Mouse (Mus musculus): Measurements from ENCODE around the gene Mrnip. TPM values are rescaled to one million over a fixed set of nuclear protein-coding genes. Genes with fewer than 3 reads are reported as not detected.
A peak's percentile ranks its signal among the peaks of the same experiment; 100 is the strongest.

Mrnip gene
- polyA plus RNA-seq, 1 experiment from 2014 or later = 30.2 TPM

DNA sequence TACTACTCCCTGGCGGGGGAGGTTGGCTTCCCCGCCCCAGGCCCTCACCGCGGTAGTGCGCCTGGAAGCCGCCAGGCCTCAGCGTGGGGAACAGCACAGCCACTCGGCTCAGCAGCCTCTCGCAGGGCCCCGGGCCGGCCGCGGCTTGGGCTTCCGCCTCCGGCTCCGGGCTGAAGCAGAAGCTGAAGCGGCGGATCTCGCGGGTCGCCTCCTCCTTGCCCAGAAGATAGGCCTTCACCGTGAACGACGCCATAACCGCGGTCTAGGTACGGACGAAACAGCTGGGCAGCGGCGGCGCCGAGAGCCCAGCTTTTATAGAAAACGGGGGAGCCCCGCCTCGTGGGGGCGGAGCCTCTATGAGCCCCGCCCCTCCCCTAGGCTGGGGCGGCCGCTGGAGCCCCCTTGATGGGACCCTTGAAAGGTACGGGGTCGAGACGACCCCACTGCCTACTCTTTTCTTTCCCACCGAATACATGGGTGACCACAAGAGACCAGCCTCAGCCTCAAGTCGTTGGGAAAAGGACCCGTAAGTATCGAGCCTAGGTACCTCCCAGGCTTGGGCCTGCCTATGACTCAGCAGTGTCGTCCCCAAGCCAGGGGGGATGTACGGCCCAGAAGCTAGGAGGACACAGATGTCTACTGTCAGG lies 36.4 kb downstream of the Mrnip start, which contains the start of the genes Sqstm1 and Mgat4b:
Gene Sqstm1 (minus strand): TSS at position 323 of the 647 bp plus-strand sequence.
Gene Mgat4b (plus strand): TSS at position 386 of the 647 bp plus-strand sequence.
- peak; percentile 85 for ATAC-seq (ENCODE audit: low FRiP score)
- Histone ChIP-seq H3K9ac (peak within 1 kb of the TSS; percentile 98), H3K9me3 (no peaks in the 10 kb centered on the region), H3K4me1 (replicated peaks) (peaks cover 39% of the 10 kb centered on the region), H3K27ac (peak within 1 kb of the TSS; percentile 99), H3K4me2 (peak within 1 kb of the TSS; percentile 61), H3K4me3 (peak within 1 kb of the TSS; percentile 95), H3K36me3 (peaks cover 25% of the 10 kb centered on the region), H3K27me3 (no peaks in the 10 kb centered on the region)
- under 1% methylated on average over 48 of the region's 48 CpGs for WGBS

DNA sequence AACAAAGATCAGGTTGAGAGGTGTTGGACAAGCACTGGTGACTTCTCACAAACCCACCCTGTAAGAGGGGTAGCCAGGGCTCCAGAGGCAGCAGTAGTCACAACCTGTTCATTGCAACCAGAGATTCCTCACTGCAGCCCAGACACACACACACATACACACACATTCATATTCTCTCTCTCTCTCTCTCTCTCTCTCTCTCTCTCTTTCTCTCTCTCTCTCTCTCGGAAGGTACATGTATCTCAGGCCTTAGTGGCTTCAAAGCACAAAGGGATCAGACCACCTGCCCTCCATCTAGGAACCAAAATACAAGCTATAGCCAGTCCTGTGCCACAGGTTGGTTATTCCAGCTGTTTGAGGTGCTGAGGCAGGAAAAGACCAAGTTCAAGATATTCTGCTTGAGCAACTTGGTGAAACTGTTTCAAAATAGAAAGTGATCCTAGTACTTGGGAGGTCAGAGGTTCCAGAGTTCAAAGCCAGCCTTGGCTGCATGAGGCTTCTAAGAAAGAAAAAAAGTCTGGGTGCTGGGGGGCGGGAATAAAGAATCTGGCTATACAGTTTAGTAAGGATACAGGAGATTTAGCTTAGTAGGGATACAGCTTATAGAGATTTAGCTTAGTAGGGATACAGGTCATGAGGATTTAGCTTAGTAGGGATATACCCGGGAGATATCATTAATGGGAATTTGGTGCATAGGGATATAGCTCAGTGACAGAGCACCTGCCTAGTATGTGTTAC lies 37.2 kb downstream of the Mrnip start:
- Histone ChIP-seq H3K9me3 (no peaks in the 10 kb centered on the region), H3K27me3 (no peaks in the 10 kb centered on the region), H3K36me3 (peaks cover 16% of the 10 kb centered on the region), H3K9ac (peak overlapping the region; percentile 98), H3K4me1 (replicated peaks) (peaks cover 48% of the 10 kb centered on the region), H3K4me2 (peak overlapping the region; percentile 61), H3K4me3 (peak overlapping the region; percentile 95), H3K27ac (peak overlapping the region; percentile 99)
- ATAC-seq (ENCODE audit: low FRiP score) = no peak
- 94% methylated on average over 3 of the region's 3 CpGs for WGBS

DNA sequence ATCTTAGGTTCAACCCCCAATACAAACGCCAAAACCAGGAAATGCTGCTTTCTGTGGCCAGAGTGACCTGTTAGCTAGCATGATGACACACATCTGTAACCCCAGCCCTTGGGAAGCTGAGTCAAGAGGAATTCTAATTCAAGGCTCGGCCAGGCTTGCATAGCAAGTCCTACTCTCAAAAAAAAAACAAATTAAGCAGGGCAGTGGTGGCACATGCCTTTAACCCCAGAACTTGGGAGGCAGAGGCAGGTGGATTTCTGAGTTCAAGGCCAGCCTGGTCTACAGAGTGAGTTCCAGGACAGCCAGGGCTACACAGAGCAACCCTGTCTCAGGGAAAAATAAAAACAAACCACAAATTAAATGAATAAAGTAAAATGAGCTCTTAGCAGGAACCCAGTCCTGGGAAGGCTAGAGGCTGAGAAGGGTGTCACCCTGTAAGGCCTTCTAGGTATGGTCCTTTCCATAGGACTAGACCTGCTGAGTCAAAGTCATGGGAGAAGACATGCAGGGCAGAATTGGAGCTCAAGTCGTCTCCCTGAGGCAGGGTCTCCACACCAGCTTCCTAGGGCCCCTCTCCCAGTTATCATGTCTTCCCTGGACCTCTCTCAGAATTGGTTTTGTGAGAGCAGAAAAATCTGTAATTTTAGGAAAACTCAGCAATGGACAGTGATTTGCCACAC lies 38.0 kb downstream of the Mrnip start:
- no peaks in the 10 kb centered on the region for H3K27me3 ChIP-seq
- H3K9ac ChIP-seq = peak overlapping the region; percentile 4; the same call in 1 of the 2 replicates
- H3K9me3 ChIP-seq = no peaks in the 10 kb centered on the region
- peaks cover 9% of the 10 kb centered on the region for H3K36me3 ChIP-seq
- H3K4me3 ChIP-seq = no peak overlapping the region
- H3K4me1 ChIP-seq (replicated peaks) = peaks cover 48% of the 10 kb centered on the region
- WGBS = 78% methylated on average over 3 of the region's 3 CpGs
- H3K27ac ChIP-seq = no peak overlapping the region
- no peak for ATAC-seq (ENCODE audit: low FRiP score)
- H3K4me2 ChIP-seq = no peak overlapping the region

- no peak overlapping the region; the same call in 1 of the 2 replicates for H3K27ac ChIP-seq
- no peaks in the 10 kb centered on the region for H3K9me3 ChIP-seq
- peak overlapping the region; percentile 4; the same call in 1 of the 2 replicates for H3K9ac ChIP-seq
- no peak overlapping the region for H3K4me3 ChIP-seq
- H3K27me3 ChIP-seq = no peaks in the 10 kb centered on the region
- no peak overlapping the region for H3K4me2 ChIP-seq
- peaks cover 48% of the 10 kb centered on the region for H3K4me1 ChIP-seq (replicated peaks)
- peaks cover under 1% of the 10 kb centered on the region; the same call in 1 of the 2 replicates for H3K36me3 ChIP-seq
- WGBS = 67% methylated on average over 11 of the region's 11 CpGs
- no peak for ATAC-seq (ENCODE audit: low FRiP score)
Observed at GRCm38 (mm10) chr11:50212848-50213758, 38.9 kb downstream of the Mrnip start.

DNA sequence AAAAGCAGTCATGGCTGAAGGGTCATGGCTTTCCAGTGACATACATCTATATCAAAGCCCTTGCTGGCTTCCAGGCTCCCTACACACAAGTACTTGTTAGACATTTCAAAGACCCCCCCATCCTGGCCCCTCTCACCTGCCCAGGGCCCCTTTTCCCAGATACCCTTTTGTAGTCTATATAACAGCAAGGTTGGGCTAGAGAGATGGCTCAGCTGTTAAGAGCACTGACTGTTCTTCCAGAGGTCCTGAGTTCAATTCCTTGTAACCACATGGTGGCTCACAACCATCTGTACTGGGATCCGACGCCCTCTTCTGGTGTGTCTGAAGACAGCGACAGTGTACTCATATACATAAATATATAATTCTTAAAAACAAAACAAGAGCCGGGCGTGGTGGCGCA lies 40.4 kb downstream of the Mrnip start:
- no peak overlapping the region for H3K4me2 ChIP-seq
- H3K27ac ChIP-seq = no peak overlapping the region
- no peak overlapping the region for H3K9ac ChIP-seq
- ATAC-seq (ENCODE audit: low FRiP score) = no peak
- H3K36me3 ChIP-seq = no peaks in the 10 kb centered on the region
- no peaks in the 10 kb centered on the region for H3K9me3 ChIP-seq
- peaks cover 35% of the 10 kb centered on the region for H3K4me1 ChIP-seq (replicated peaks)
- 94% methylated on average over 6 of the region's 6 CpGs for WGBS
- no peaks in the 10 kb centered on the region for H3K27me3 ChIP-seq
- H3K4me3 ChIP-seq = no peak overlapping the region

- Histone ChIP-seq H3K9me3 (no peaks in the 10 kb centered on the region), H3K9ac (0 out of 2 replicates have a peak overlapping the region, but pooled peaks have one; percentile 24), H3K4me1 (replicated peaks) (peaks cover 35% of the 10 kb centered on the region), H3K4me2 (0 out of 2 replicates have a peak overlapping the region, but pooled peaks have one; percentile 13), H3K27me3 (no peaks in the 10 kb centered on the region), H3K4me3 (no peak overlapping the region), H3K36me3 (peaks cover 1% of the 10 kb centered on the region; the same call in 1 of the 2 replicates), H3K27ac (no peak overlapping the region)
- no peak for ATAC-seq (ENCODE audit: low FRiP score)
- WGBS = 28% methylated on average over 9 of the region's 9 CpGs
Observed at GRCm38 (mm10) chr11:50215633-50216032, 41.4 kb downstream of the Mrnip start.

DNA sequence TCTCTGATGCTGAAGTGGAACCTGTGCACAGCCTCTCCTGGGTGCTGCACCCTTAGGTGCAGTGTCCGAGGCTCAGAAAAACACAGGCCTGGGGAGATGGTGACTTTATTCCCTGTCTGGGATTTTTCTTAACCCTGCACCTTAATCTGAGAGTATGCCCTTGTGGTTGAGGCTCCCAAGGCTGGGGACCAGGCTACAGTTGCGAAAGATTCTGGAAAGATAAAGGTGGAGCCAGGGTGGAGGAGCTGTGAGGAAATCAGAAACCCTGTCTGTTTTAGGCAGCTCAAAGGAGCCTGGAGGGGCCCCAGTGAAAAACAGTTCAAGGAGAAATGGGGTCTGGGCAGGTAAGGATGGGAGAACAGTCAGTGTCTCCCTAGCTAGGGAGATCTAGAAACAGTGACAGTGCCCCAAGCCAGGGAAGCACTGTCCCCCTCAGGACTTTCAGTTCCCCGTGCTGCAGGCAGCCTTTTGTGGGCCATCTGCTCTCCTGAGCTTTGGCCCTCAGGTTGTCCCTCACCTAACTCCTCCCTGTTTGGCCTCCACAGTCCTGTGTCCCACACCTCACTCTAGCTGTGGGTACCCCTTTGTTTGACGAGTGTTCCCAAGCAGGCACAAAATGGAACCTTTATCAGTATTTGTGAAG lies 42.6 kb downstream of the Mrnip start:
- WGBS = 76% methylated on average over 4 of the region's 4 CpGs
- no peak for ATAC-seq (ENCODE audit: low FRiP score)
- no peak overlapping the region for H3K27ac ChIP-seq
- H3K4me2 ChIP-seq = no peak overlapping the region
- peaks cover 25% of the 10 kb centered on the region for H3K4me1 ChIP-seq (replicated peaks)
- H3K9ac ChIP-seq = no peak overlapping the region
- no peak overlapping the region for H3K4me3 ChIP-seq
- H3K36me3 ChIP-seq = peaks cover 4% of the 10 kb centered on the region; the same call in 1 of the 2 replicates
- H3K27me3 ChIP-seq = no peaks in the 10 kb centered on the region
- H3K9me3 ChIP-seq = no peaks in the 10 kb centered on the region

DNA sequence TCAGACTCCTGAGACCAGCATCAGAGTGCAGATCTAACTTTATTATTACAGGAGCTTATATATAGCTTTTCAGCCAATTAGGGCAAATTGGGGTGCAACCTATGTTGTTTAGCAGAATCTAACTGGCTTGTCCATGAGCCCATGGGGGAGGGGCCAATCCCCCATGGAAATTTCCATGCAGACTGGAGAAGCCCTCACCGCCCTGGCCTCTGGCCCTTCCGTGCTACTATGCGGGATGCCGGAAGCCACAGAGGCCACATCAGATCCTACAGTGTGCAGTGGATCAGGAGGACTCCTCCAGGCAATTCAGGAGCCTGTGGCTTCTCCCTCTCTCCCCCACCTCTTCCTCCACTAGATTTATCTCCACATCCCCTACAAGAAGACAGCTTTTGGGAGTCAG lies 43.6 kb downstream of the Mrnip start:
- no peak overlapping the region for H3K4me2 ChIP-seq
- peaks cover 29% of the 10 kb centered on the region for H3K4me1 ChIP-seq (replicated peaks)
- H3K9ac ChIP-seq = no peak overlapping the region
- 61% methylated on average over 4 of the region's 4 CpGs for WGBS
- ATAC-seq (ENCODE audit: low FRiP score) = no peak
- no peak overlapping the region for H3K27ac ChIP-seq
- H3K9me3 ChIP-seq = no peaks in the 10 kb centered on the region
- no peak overlapping the region for H3K4me3 ChIP-seq
- H3K27me3 ChIP-seq = no peaks in the 10 kb centered on the region
- peaks cover 4% of the 10 kb centered on the region; the same call in 1 of the 2 replicates for H3K36me3 ChIP-seq

GRCm38 (mm10) chr11:50219833-50220232 lies 45.6 kb downstream of the Mrnip start:
- no peak overlapping the region for H3K9ac ChIP-seq
- H3K4me1 ChIP-seq (replicated peaks) = peaks cover 36% of the 10 kb centered on the region
- H3K36me3 ChIP-seq = peaks cover 4% of the 10 kb centered on the region; the same call in 1 of the 2 replicates
- WGBS = 58% methylated on average over 2 of the region's 2 CpGs
- no peak overlapping the region for H3K4me2 ChIP-seq
- no peak overlapping the region for H3K27ac ChIP-seq
- ATAC-seq (ENCODE audit: low FRiP score) = no peak
- H3K4me3 ChIP-seq = no peak overlapping the region
- H3K27me3 ChIP-seq = no peaks in the 10 kb centered on the region
- no peaks in the 10 kb centered on the region for H3K9me3 ChIP-seq

DNA sequence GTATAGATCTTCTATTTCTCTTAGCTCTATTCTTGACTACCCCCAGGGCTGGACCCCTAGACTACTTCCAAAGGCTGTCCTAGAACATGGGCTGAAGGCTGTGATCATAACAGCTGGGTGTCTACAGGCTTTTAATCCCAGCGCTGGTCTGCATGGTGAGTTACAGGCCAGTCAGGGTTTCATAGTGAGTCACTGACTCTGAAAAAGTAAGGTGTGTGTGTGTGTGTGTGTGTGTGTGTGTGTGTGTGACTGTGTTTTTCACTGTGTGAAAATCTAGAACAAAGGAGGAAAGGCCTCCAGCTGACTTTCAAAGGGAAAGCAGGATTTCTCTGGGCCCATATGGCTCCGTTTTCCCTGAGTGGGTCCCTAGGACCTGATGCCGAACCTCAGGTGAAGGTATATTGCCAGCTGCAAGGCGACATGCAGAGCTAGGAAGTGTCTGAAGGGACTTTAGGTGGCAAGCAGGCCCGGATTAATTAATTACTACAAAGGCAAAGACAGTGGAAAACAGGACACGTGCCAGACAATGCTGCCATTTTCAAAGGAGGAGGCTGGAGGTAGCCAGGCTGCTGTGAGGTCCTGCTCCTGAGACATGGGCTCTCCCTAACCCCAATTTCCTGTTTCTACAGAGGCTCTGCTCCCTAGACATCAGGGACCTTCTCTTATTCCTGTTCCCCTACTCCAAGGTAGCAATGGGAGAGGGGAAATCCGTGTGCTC lies 48.5 kb downstream of the Mrnip start:
- H3K27me3 ChIP-seq = no peaks in the 10 kb centered on the region
- H3K9me3 ChIP-seq = no peaks in the 10 kb centered on the region
- peaks cover 42% of the 10 kb centered on the region for H3K4me1 ChIP-seq (replicated peaks)
- peak overlapping the region; percentile 67 for H3K27ac ChIP-seq
- H3K4me3 ChIP-seq = peak overlapping the region; percentile 92
- peaks cover 5% of the 10 kb centered on the region; the same call in 1 of the 2 replicates for H3K36me3 ChIP-seq
- H3K9ac ChIP-seq = peak overlapping the region; percentile 99
- no peak for ATAC-seq (ENCODE audit: low FRiP score)
- whole genome bisulfite sequencing = 42% methylated on average over 7 of the region's 7 CpGs
- H3K4me2 ChIP-seq = peak overlapping the region; percentile 98
